Mouse (Mus musculus): Measurements from ENCODE around the gene Tbx1.

The Tbx1 gene

DNA sequence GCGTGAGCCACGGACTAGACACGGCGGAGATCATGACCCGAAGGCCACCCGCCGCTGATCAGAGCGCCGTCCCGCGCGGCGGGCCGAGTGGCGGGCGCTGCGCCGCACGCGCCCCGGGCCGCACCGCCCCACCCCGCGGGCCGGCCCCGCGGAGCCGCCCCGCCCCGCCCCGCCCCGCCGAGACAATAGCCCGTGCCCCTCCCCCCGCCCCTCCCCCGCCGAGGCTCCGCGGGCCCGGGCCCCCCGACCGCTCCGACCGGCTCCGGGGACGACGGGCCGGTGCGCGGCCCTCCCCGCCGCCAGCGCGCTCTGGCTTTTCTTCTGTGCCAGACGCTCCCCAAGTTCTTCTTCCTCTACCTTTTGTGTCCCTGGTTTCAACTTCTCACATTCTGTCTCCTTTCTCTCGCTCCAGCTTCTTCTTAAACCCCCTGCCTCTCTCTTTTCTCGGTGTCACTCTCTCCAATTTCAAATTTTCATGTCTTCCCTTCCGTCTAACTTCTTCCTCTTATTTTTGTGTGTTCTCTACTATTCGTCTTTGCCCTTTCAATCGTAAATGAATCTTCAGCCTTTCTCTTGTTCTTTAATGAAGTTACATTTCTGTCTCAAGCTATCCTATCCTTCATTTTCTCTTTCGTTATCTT lies 3.4 kb downstream of the Tbx1 start:
- DNase-seq = no peak

DNA sequence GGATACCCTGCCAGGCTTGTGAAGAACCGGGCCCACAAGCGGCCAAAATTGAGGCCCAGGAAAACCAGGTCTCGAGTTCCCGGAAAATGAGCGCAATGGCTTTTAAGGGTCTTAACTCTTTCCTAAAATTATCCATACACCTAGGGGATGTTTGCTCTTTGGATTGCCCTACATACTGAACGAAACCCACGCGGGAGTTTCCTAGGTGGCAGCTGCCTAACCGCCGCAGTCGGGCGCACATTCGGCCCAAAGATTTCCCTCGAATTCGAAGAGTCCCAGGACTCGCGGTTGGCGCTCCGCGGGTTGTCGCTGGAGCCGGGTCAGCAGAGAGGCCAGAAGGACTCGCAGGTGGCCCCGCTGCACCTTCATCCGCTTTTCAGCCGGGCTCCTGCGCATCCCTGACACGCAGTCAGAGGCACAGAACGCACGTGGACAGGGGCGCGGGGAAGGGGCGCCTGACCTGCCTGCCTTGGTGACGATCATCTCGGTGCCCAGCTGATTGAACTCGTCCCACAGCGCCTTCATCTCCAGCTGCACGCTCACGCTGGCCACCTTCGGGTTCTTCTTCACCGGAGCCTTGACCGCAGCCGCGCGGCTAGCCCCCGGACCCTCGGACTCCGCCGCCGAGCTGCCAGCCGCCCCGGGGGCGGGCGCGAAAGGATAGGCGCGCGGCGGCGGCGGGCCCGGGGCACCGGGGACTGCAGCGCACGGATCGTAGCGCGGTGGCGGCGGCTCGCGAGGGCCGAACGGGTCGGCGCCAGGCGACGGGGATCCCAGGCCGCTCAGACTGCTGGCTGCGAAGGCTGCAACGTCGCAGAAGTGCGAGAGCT lies 4.2 kb downstream of the Tbx1 start:
- DNase-seq = no peak

DNA sequence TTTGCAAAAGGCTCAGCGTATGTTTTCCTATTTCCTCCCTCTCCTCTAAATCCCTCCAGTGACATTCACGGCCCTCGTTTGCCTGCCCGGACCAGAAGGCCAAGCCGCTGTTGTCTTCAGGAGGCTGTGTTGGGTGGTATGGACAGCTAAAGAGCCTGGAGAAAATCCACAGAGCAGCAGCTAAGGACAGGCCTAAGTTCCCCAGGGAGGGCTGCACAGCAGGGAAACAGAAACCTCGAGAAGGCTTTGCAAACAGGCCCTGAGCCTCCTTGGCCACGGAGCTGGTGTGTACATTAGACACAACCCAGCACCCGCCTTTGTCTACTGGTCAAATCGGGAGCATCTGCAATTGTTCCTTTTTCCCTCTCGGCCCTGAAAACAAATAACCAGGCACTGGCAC lies 4.8 kb downstream of the Tbx1 start:
- DNase-seq = no peak

DNA sequence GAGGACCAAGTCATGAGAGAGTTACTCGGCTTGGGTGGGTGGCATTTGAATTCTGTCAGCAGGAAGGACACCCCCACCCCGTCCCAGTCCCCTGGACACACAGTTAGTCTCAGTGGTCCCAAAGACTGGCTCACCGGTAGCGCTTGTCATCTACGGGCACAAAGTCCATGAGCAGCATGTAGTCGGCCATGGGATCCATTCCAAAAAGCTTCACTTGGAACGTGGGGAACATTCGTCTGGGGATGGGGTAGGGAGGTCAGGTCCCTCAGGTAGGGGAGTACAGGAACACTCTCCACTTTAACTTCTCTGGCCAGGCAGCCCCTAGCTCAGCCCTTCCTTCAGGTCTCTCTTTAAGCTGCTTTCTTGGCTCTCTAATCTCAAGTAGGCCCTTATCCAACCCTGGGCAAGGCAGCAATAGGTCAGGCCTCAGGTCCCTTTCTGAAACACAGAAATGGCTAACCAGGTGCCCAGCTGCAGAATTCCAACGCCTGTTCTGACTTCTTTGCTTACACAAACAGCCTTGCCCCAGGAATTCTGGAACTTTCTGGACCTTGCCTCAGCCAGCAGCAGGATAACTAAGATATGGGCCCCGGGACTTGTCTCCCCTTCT lies 5.5 kb downstream of the Tbx1 start:
- DNase-seq = no peak

DNA sequence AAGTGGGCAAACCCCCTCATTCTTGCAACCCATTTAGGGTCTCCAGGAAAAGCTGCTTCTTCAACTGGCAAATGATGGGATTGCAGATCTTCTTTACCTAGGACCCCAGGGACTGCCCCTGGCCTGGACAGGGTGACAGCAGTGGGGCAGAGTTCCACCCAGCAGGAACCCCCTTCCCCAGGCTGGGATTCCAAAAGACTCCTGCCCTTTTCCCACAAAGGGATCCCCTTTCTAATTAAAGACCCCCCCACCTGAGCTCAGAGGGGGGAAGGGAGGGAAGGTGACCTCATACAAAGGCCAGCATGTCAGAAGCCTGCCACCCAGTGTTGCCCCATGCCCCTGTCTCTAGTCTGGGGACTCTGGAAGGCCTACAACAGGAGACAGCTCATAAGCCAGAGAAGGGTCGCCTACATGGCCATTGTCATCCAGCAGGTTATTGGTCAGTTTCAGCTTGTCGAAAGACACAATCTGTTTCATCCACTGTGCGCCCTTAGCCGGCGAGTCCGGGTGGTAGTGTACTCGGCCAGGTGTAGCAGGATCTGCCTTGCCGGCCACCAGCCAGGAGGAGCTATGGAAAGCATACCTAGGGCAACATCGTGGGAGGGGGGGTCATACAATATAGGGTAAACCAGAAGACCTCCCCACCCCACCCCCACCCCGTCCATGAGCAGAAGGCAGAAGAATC lies 6.7 kb downstream of the Tbx1 start:
- no peak for DNase-seq

DNA sequence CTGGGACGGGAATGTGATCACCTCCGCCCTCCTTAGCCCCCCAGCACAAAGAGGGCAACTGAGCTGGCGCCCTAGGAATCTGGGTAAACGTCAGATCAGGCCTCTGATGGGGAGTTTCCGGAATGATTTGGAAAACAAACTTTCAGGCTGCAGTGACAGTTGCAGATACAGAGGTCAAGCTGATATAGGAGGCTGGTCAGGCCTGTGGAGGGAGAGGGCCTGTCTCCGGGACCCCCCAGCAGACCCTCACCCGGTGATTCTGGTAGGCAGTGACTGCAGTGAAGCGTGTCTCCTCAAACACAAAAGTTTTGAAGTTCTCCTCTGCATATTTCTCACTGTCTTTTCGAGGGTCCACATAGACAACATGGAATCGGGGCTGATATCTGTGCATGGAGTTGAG lies 7.3 kb downstream of the Tbx1 start:
- no peak for DNase-seq

DNA sequence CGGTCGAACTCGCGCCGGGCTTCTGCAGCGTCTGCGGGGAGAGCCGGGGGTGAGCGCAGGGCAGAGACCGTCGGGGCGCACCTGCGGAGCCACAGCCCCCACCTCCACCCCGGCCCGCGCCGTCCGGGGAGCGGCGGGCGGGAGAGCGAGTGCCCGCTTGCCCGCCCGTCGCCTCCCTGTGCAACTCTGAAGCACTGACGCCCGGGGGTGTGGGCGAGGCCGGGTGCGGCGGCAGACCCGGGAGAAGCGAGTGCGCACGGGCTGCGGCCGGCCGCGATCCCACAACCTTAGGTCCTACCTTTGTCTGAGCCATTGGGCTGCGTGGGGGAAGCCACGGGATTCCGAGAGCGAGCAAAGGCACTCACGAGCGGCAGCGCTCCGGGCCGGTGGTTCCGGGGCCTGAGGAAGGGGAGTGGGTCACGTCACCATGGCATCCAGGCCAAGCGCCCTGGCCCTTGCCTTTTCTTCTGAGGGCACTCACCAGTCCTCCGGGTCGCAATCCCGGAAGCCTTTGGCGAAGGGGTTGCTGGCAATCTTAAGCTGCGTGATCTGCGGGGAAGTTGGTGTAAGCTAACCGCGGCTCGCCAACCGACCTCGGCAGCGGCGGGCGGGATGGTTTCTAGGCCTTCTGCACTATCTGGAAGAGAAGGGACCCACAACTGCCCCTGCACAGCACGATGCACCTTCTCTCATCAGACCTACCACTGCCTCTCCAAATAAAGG lies 7.9 kb downstream of the Tbx1 start:
- DNase-seq = no peak

DNA sequence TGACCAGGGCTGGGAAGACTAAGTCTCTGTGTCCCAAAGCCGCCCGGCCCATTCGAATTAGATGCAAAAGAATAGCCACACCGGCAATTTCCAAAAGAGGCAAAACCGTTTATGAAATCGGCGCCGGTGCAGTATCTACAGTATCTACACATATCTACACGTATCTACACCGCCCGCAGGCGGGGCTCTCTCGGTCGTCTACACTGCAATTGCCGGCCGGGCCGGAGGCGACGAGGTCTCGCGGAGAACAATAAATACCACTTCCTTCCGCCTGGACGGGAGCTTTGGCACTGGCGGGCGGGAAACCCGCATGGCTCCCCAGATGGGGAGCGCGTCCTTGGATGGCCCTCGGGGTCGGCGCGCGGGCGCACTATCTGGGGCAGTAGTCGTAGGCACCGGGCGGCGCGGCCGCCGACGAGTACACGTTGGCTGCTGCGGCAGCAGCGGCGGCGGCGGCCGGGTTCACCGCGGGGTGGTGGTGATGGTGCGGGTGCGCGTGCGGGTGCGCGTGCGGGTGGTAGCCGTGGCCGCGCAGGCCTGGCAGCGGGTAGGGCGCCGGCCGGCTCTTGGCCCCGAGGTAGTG lies 8.8 kb downstream of the Tbx1 start:
- no peak for DNase-seq

DNA sequence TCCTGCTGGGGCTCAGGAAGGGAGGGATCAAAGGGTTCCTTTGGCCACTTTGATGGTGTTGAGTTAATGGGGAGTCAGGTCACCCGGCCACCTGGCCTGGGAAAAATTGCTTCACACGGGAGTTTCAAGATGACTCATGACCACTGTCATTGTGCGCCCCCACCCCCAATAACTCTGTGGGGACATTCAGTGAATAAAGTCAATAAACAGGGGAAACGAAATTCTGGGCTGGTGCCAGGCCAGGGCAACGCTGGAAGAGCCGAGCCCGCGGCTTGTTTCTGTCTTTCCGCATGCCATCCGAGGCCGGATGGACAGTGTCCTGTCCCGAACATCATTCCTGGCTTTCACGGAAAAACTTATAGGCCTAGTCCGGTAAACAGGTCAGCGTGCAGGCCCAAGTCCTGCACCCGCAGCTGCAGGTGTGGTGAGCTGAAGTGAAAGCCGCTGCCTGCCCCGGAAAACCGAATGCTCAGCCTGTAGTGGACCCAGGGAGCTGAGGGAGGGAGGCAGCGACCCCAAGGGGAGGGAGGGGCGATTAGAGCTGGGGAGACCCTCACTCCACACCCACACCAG lies 9.3 kb downstream of the Tbx1 start:
- DNase-seq = no peak

DNA sequence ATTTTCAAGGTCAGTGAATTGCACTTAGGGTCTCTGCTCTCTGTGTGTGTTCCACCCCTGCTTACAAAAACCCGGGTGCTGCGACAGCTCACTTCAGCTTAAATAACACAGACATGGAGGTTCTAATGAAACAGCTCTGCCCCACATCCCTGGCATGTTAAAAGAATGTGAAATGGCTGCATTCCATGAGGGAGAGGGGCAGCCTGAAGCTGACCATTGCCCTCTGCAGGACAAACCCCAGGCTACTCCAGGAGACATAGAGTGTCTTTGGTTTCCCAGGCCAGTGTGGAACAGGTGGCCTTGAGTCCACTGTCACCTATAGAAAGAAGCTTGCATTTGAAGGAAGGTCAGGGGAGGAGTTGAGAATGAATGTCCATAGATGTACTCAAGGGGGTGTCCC lies 10.1 kb downstream of the Tbx1 start:
- DNase-seq = no peak

DNA sequence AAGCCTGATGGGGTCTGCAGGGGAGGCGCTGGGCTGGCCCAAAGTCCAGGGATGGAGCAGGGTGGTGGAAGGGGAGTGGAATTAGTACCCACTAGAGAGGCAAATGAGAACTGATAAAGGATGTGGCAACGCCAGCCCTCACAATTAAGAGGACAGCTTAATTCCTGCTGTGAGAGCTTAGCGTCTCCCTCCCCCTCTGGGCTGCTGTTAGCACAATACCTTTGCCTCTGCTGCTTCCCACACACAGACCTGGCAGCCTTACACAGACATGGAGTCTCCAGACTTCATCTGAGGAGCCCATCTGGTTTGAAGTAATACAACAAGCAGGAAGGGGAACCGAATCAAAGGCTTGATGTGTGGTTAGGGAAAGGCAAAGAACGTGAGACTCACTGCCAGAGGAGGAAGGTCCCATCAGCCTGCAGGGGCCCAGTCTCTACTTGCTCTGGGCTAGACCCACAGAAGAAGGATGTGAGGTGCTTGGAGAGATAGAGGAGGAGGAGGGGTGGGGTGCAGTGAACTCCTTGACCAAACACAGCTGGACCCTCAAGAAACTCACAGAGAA lies 12.8 kb downstream of the Tbx1 start:
- no peak for DNase-seq

DNA sequence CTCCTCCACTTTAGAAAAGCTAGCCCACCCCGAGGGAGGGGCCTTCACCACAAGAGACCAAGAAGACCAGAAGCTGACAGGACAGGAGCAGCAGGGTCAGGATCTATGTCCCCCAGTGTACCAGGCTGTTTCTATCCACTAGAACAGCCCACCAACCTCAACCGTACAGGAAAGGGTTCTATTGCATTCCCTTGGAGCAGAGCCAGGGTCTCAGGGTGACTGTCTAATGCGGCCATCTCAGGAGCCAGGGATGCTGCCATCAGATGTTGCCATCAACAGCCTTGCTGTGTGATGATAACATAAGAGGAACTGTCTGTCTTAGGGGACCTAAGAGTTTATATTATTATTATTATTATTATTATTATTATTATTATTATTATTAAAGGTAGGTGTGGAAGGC lies 13.4 kb downstream of the Tbx1 start:
- no peak for DNase-seq

DNA sequence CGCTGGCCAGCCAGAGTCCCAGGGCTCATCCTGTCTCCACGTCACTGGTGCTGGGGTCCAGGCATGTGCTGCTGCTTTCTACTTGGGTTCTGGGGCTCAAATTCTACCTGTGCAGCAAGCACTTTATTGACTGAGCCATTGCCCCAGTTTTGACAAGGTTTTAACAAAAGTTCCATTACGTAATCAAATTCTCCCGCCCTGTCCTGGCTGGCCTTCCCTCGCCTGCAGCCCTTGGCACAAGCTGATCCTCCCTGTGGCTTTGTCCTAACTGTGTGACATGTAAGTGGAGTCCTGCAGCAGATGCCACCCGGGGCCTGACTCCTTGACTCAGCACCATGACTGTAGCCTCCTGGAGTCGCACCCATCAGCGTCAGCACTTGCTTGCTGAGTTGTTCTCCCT lies 16.3 kb downstream of the Tbx1 start:
- no peak for DNase-seq

DNA sequence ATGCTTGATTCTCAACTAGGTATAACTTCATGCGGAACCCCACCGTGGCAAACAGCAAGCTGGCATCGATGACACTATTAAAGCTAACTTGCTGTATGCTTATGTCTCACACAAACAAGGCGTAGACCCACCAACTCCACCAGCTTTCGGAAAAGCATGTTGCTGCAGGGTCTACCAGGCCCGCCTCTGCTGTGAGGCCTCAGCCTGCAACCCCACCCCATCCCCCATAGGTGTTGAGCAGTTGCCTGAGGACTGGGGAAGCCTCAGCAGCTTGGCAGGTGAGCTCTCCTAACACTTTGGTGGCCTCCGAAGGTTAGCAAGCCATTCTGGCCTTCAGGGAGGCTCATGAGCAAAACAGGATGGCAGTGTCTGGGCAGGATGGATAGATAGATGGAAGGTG lies 21.9 kb downstream of the Tbx1 start:
- no peak for DNase-seq

DNA sequence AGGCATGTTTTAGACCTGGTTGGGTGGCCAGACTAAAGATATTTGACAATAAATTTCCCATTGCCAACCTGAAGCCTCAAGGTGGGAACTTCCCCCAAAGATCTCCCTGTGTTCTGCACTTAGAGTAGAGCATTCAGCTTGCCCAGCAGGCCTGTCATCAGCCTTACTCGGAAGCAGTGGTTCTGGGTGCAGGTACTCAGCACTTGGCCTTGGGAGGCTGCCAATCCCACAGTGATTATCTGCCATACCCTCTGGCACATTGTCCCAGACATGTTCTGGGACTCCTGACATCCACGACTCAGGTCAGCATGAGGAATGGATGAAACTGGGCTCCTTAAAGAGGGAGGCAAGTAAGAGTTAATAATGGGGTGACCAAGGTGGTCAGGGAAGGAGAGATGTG lies 26.0 kb downstream of the Tbx1 start:
- DNase-seq = no peak

DNA sequence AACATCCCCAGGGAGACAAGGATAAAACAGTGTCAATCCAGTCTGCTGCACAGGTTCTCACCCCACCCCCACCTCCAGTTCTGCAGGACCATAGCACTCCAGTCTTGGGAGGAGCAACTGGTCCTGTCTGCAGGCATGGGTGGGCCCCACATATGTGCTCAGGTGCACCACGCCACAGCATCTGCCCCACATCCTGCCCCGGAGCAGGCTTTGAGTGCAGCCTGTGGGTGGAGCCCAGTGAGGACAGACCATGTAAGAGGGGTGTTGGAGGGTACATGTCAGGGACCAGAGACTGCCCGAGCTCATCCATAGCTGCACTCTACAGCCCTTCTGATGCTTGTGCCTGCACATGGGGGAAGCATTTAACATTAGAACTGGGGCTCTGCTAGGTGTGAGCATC lies 34.0 kb downstream of the Tbx1 start:
- DNase-seq = no peak

DNA sequence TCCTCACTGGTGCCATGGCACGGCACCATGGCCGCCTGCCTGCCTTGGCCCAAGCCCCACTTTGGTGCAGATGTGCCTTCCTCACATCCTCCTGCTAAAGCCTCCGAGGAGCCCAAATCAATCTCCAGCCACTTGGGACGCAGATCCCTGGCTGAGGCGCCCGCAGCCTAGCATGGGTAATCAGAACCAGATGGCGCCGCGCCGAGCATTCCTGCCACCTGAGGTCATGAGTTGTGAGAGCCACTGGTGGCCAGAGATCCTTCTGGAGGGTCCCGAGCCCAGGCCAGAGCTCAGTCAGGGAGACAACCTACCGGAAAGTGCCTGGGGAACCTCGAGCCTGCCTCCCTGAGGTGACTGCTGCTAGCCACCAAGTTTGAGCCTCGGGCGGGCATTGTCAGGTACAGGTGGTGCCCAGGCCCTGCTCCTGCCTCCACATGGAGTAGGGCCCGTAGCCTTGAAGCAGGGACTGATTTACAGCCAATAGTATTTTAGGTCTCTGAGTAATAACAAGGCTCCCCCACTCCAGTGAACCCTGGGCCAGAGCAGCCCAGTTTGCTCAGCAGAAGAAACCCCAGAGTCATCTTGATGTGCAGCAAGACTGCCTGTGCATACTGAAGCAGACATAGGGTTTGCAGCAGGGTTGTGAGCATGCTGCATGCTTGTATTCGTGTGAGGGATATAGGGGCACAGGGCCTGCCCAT lies 35.1 kb downstream of the Tbx1 start:
- no peak for DNase-seq

DNA sequence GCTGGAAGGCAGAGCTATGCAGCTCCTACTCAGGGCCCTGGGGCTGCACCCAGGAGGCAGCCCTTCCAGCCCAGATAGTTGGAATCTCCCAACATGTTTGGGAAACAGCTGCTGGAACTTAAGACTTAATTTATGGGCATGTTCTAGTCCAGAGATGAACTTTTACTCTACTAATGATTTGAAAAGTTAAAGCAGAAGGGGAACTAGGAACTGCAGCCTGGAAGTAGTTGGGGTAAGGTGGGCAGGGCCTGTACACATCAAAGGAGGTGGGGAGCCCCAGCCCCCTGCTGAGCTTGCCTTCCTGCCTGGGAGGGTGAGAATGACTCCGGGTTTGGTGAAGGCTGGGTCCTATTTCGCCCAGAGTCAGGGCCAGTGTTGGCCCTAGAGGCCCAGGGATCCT lies 35.8 kb downstream of the Tbx1 start:
- no peak for DNase-seq

DNA sequence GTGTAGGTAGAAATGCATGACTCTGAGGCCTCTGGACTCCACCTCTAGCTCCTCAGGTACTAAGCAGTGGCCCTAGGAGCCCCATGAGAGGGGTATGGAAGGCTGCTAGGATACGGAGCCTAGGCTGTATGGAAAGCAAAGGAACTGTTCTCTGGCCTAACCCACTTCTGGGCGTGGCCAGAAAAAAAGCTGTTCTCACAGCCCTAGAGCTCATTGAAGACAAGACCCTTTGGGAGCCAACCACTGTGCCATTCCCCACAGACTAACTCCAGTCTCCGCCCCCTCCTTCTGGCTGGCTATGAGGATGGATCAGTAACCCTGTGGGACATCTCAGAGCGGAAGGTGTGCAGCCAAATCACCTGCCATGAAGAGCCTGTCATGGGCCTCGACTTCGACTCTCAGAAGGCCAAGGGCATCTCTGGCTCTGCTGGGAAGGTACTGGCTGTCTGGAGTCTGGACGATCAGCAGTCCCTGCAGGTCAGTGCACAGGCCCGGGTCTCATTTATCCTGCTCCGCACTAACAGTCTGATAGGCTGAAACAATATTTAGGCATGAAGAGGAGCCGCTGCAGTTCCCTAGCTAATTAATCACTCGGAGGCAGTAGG lies 38.3 kb downstream of the Tbx1 start:
- DNase-seq = no peak

DNA sequence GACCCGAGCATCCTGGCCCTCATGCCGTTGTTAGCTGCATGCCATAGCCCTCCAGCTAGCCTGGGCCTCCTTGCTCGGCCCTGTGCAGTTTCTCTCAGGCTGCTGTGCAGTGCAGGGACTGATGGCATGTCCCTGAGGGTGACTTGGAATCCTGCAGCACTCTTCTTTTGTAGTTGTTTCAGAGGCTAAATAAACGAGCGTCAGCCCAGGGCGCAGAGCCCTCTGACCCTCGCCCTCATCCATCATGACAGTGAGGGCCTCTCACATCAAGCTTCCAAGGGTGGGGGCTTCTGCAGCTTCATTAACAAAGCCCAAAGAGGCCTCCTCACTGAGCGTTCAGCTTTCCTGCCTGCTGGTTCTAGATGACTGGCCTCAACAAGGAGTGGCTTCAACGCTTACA lies 38.9 kb downstream of the Tbx1 start:
- DNase-seq = no peak

DNA sequence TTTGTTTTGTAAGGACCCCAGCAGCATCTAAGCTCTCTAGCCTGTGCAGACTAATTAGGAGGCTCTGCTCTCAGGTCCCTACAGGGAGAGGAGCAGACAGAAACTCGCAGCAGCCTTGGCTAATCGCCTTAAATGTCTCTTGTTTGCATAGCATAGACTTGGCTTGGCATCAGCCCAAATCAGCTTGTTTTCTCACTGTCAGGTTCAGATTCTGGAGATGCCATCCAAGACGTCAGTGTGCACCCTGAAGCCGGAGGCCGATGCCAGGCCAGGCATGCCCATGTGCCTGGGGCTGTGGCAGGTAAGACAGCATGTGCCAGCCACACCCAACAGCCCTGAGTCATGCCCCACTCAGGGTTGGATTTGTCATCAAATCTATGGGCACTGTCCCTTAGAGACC lies 42.6 kb downstream of the Tbx1 start:
- DNase-seq = no peak

All from kidney, adult 11 months (tissue).